Mouse (Mus musculus): ENCODE data around the gene Agrp.

Agrp gene

DNA sequence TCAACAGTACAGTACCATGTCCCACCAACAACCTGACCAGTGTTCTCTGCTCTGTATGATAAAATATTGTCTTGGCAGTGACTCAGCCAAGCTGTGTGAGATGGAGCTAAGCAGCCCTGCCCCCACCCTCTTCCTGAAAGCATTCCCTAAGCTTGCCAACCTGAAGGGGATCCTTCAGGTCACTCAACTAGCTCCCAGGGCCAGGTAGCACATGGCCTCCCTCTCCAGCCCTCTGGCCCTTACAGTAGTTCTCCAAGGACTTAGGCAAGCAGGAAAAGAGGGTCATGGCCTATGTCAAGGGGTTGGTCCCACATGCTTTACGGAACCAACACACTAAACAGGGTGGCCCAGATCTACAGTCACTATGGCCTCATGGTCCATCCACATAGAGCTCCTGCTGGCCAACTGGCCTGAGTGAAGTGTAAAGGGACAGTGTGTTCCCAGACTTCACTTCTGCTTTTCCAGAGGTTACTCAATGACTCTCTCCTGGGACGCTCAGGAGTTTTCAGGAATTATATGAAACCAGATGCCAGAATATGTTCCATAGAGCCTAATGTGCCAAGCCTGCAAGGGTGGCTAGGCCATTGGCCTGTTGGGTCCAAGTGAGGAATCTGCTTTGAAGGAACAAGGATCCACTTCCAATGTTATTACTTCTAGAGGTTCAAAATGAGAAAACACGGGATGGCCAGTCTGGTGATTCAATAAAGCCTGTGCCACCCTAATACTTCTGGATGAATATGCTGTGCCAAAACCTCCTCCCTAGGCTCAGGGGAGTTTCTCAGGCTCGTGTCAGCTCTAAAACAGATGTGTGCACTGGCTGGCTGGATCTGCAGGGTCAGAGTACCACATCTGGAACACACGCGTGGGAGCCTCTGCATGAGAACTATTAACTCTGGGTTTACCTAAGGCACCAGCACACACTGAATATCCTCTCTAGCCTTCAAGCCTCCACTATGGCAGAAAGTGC, 90.5 kb downstream of the Agrp start:
- DNase-seq = no peak

DNA sequence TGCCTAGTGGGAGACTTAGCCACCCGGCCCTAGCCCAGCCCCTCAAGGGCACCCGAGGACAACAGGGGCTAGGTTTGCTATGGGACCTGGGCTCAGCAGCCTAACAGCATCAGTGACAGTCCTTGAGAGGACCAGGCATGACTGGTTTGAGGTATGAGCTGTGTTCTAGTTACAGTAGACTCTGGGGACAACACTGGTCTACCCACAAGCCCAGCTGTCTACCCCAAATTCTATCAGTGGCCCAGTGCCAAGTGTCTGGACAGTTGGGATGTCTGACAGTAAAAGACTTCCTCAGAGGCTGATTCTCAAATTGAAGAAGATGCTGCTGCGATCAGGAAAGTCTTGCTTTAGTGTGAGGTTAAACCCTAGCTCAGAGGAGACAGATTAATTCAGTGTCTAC, 91.9 kb downstream of the Agrp start:
- no peak for DNase-seq

DNA sequence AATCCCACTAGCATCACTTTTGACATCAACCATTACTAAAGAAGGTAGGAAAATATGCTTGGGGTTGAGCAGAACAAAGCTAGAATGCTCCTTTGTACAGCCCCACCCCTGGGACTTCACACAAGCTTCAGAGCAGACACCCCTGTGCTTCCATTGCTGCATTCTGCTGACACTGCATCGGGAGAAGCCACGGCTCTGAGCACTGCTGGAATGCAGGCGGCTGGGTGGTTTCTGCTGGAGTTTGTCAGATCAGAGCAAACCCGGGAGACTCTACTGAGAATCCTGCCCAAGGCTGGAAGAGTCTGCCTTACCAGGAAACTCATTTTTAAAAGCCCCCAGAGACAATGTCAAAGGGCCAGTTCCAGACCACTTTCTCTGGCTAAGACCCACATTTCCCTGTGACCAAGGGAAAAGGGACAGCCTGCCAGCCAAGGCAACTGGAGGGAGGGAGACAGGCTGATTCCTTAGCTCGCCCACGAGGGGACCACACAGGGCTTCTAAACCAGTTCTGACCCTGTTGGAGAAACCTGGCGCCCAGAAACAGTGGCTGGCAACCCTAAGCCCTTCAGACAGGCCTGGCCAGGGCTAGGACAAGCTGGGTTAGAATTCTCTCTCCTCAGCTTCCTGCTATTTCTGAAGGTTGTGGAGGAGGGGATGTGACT, 92.5 kb downstream of the Agrp start:
- peak; percentile 77 for DNase-seq

DNA sequence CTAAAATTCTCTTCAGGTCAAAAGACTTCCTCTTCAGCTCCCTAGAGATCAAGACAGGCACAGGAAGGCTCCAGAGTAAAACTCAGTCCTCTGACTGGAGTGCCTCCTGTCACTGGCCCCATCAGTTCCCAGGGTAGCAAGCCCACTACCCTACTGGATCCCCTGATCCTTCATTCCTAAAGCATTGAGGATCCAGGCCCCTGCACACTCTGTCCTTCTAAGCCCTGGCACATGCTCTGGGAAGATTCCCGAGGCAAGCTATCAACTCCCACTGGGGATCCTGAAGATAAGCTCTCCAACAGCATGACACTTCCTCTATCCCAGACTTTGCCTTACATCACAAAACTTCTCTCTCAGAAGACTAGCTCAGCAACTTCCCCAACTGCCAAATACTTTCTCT, 93.5 kb downstream of the Agrp start:
- no peak for DNase-seq

DNA sequence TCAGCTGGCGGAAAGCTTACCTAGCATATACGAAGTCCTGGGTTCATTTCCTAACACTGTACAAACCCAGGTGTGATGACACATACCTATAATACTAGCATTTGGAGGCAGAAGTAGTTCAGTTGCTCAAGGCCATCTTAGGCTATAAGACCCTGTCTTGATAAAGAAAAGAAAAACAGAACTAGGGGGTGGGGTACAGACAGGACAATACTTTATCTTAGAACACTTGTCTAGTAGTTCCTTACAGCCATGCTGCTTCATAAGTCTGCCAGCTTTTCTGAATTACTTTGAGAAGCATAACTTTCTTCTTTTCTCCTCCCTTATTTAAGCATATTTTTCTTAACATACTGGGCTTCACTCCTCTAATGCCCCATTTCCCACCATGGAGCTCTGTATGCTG, 94.4 kb downstream of the Agrp start:
- DNase-seq = no peak

DNA sequence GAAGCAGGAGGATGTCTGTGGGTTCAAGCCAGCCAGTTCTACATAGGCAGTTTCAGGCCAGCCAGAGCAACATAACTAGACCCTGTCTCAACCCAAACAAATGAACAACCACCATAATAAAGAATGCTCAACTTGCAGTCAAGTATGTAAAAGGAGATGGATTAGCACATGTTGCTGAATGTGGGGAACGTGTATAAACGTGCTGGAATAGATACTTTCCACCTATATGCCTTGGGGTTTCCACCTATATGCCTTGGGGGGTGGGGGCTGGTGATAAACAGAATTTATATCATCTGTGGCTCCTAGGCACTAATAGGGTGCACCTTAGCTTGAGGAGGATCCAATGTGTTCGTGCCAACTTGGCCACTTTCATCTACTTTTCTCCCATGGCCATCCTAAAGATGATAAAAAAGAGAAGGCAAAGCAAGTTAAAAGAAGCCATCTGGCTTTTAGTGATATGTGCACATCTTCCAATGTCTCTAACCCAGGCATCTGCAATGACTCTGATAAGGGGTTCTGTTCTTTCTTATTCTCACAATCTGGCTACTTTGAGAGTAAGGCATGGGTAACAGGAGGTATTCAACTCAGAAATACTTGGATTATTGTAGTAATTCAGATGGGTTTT, 95.0 kb downstream of the Agrp start:
- no peak for DNase-seq

DNA sequence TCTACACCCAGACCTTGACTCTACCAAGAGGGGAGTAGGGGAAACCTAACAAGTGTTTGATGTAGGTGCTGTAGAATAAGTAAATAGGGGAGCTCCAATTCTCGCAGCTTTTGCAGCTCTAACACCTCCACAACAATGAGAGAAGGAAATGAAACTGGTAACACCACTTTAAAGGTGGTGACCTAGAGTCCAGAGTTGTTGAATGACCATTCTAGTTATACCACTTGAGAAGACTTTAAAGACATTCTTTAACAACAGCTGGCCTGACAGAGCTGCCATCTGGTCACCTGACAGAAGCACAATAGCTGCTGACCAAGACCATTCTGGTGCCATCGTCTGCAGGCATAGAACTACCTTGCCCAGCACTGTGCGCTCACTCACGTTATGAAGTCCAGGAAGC, 98.3 kb downstream of the Agrp start:
- DNase-seq = no peak

DNA sequence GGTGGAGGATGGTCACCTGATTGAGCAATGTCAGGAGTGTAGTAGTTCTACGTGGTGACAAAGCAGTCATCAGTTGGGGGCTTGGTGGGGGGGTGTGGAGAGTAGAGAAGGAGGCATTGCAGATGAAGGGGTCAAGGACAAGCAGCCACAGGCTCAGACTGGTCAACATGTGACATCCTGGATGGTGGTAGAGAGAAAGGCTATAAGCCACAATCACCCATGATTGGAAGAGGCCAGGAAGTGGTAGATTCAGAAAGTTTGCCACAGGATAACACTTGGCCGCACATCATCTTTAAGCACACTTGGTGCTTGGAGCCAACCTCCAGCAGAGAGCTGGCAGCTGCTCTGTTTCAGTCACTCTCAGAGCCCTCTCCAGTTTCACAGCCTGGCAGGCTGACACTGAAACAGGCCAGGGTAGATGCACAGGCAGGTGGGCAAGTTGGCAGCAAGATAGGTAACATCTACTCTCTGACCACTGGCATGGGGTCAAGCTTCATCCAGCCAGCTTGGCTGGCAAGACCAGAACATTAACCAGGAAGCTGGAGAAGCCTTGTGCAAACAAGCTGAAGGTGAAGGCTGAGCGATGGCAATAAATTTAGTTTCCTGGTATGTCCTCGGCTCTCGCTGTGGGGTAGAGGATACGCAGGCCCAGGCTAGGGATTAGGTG, 100.0 kb downstream of the Agrp start:
- DNase-seq = no peak

DNA sequence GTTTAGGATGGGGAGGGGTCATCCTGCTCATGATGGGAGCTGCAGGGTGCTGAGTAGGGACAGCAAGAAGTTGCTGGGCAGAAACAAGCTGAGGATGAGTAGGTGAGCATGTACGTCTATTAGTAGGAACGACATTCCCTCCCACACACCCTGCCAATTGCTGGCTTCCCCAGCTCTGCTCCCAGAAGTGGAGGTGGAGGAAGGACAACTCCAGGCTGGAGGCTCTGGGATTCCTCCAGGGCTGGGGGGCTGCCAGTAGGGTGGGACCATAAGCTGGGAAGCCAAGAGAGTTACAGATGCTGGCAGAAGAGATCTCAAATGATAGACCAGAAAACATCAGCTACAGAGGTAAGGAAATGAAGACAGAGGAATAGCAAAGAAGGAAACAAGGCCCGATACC, 100.6 kb downstream of the Agrp start:
- DNase-seq = no peak

DNA sequence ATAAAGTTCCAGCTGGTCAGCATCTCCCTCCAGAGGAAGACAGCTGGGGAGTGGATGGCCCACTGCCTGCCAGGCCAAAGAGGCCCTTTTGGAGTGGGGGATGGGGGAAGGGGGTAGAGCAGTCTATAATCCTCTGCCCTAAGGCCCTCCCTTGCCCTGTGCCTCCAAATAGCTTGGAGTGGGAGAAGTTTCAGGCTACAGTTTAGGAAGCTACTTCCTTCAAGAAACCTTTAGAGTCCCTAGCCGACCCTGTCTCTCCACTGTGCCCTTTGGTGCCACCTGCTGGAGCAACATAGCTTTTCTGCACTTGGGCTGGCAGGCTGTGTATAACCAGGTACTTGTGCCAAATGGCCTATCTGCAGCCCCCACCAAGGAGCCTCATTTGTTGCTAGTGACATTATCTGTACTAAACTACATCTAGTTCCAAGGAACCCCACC, 103.3 kb downstream of the Agrp start:
- DNase-seq = peak; percentile 81

DNA sequence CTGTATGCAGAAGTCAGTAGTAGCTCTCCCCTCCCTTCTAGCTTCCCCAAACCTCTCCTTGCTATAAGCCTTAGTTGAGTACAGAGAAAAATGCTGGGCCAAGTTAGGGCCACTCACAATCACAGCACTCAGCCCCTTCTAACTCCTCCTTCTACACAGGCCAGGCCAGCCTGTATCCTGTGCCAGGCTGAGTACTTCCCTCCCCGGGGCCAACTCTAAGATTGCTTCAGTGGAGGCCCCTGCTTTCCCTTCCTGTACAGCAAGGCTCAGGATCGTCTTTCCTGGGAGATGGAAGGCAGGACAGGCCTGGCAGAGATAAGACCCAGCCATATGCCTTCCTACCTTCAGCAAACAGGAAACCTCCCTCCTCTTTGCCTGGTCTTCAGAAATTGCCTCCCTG, 103.8 kb downstream of the Agrp start:
- no peak for DNase-seq

DNA sequence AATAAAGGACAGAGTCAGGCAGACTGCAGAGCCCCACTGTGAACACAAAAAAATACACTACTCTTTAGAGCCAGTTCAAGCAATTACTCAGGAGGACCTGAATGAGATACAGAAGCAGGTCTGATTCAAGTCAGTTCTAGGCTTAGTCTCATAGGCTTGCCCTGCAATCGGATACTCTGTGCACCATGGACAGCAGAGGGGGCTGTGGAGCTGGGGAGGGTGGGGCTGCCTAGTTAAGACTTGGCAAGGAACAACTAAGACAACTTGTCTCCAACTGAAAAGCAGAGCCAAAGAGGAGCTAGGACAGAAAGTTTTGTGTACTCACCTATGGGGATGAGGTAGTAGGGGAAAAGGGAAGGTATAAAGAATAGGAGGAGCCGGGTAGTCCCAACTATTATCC, 105.4 kb downstream of the Agrp start:
- DNase-seq = peak; percentile 56

DNA sequence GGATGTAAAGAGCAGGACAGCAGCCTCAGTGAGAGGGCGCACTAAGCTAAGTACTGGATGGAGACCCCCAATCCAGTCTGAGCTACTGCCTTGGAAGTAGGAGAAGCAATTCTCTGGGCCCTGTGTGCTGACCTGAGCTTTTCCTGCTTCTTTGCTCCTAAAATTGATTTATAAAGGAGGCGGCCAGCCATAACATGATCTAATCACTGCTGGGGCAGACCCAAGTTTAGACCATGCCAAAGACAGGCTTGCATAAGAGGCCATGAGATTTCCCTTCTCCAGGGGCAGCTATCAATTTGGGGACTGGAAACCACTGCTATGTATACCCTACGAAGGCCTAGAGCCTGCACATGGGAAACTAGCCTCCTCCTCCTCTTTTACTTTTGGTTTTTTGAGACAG, 107.9 kb downstream of the Agrp start:
- DNase-seq = peak; percentile 63

DNA sequence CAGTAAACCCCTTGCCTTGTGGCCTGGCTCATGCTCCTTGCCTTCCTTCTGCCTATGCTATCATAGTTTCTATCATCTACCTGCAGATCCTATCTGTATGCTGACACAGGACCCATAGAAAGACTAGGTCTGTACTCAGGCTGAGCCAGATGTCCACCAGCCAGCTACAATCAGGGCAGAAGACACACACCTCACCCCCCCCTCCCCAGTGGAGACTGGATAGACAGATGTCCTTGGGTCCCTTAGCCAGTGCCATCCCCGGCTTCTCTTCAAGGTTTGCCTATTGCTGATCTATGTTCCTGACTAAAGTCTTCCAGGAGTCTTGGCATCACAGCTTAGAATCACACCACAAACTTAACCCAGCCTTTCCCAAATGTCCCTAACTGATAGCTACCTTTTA, 109.0 kb downstream of the Agrp start:
- DNase-seq = no peak

DNA sequence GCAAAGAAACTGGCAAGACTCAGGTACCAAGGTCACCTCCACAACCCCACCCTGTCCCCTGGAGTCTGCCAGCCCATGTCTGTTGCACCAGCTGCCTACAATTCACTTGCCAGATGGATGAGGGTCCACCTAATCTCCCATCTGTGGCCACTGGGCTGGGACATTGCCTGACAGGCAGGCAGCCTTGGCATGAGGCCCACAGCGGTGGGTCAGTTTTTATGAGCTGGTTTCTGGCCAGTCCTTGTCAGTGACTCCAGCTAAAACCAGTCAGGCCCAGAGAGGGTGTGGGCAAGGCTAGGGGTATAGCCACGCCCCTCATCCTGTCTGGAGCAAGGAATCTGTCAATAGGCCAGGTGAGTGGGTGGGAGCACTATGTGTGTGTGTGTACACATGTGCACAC, 110.1 kb downstream of the Agrp start:
- peak; percentile 82 for DNase-seq

DNA sequence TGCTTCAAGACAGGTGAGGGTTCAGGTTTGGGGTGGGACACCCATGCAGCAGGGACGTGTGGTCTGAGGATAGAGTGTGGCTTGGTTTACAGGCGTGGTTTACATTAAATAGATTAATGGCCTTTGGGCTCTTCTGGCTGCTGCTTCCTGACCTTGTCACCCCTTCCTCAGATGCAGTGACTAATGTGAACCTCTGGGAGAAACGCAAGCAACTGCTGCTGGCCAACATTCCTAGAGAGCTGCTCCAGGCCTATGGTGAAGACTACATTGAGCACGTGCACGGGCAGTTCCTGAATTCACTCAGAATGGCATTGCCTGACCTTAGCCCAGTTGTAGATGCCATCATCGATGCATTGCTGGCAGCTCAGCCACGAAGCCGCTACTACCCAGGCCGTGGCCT, 114.3 kb downstream of the Agrp start:
- DNase-seq = no peak

DNA sequence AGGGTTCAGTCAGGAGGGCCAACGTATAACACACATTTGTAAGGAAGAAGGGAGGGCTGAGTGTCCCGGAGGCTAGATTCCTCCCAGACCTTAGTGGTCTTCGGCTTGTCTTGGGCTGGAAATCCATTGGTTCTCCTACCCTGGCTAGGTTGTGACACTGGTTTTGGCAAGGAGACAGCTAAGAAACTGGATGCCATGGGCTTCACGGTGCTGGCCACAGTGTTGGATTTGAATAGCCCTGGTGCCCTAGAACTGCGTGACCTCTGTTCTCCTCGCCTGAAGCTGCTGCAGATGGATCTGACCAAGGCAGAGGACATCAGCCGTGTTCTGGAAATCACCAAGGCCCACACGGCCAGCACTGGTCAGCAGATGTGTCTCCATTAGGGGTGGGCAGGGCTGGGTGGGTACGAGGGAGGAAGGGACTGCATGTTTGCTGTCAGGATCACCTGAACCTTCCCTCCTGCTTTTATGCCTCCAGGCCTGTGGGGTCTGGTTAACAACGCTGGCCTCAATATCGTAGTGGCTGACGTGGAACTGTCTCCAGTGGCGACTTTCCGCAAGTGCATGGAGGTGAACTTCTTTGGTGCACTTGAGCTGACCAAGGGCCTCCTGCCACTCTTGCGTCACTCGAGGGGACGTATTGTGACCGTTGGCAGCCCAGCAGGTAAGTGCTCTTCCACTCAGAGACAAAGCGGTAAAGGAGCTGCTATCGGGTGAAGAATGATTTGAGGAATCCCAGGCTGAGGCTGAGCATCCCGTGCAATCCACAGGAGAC, 115.0 kb downstream of the Agrp start:
- DNase-seq = no peak

DNA sequence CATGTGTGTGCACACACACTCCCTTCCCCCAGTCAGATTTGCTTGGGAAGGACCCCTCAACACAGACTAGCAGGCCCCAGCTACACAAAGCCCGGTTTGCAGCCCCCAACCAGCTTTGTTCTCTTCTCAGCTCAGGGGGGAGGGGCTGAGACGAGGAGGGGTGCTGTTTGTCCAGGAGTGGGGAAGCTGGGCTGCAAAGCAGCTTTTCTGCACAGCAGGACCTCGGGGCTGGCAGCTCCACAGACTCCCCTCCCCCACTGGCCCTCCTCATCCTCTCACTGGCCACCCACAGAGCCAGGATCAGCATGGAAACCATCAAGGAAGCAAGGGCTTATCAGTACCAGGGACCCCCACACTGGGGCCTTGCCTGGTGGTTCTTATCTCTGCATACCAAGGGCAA, 116.1 kb downstream of the Agrp start:
- DNase-seq = no peak

DNA sequence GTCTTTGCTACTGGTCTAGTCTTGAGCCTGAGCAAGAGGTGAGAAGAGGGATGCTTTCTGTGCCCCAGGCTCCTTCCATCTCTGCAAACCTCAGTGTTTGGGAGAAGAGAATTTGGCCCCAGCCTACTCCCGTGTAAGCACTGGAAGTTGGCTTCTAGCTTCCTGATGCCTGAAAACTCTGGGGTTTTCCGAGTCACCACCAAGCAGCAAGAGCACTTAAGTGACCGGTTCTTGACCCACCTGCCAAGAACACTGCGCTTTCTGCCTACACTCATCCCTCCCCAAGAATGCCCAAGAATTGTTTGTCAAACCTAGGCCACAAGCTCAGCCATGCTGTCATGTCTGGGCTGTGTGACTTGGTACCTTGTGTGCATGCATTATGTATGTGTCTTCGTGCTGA, 116.7 kb downstream of the Agrp start:
- DNase-seq = no peak

DNA sequence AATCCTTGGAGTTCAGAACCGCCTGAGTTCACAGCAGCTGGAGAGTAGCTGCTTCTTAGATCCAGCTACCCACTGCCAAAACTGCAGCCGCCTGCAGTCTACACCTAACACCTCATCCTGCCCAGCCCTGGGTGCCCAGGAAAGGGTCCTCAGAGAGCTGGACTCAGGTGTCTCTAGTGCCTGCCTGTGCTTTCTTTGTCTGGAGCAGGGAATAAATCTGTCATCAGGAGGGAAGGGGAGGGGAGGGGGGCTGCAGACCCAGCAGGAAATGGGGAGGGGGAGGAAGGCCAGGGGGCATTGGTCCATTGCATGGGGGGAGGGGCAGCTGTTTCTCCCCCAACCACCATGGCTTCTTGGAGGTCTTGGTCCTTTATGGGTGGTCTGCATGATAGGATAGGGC, 117.6 kb downstream of the Agrp start:
- DNase-seq = no peak

DNA sequence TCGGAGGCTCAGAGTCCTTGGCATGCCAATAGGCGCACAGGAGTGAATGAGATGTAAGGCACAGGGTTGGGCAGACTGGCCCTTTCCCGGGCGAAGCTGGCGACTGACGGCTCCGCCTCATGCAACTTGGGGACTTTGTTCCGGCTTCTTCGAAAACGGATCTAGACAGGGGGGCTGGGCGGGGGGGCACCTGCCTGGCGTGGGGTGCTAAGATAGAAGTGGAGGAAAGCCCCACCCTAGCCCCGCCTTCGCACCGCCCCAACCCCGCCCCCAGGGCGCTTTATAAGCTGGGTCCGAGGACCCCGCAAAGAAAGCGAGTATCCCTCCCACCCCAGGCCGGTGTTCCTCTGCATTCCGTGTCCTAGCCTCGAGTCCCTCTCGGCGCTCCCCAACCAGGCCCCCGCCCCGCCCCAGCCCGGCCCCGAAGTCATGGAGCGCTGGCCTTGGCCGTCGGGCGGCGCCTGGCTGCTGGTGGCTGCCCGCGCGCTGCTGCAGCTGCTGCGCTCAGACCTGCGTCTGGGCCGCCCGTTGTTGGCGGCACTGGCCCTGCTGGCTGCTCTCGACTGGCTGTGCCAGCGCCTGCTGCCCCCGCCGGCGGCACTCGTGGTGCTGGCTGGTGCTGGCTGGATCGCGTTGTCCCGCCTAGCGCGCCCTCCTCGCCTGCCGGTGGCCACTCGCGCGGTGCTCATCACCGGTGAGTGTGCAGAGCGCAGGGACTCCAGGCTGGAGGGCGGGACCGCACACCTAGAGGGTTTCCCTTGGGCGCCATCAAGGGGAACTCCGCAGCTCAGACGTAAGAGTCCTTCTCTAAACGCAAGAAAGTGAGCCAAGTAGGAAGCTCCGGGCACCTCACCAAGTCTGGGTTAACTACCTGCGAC, 118.5 kb downstream of the Agrp start, which contains the start of gene Hsd11b2:
Gene Hsd11b2 (plus strand): TSS at position 320 of the 878 bp plus-strand sequence.
- peak; percentile 72 for DNase-seq
